11 mouse cellular contexts compared by ENCODE assay signal in genomic region chr11:85430743-85431448, GRCm38 (mm10).
DNase-seq lines count a peak whose midpoint lies in the region; ATAC-seq and TF ChIP-seq lines count a peak whose summit lies in the region.
"Had no signal": no experiment of that assay in that cellular context is flagged by ENCODE, and none has a peak within 500 bp of the region (broad histone marks: within the 10 kb centered on the region; RNA-seq: fewer than 3 reads in every experiment).

No protein-coding gene starts in this region.

- ATAC-seq in kidney, postnatal 0 days (replicated peaks; ENCODE audit: low FRiP score, low read depth): no peak
- no peak for ATAC-seq in embryonic facial prominence, embryonic 13.5 days (ENCODE audit: insufficient number of reproducible peaks, insufficient read depth, low FRiP score, low TSS enrichment, low read depth)
- no peak for ATAC-seq in midbrain, embryonic 11.5 days (ENCODE audit: low FRiP score)
- ATAC-seq: liver, postnatal 0 days had no signal

- H3K4me2 ChIP-seq in kidney, postnatal 0 days (ENCODE audit: low read length): 0 out of 2 replicates have a peak overlapping the region, but pooled peaks have one; percentile 14
- H3K4me2 ChIP-seq in embryonic facial prominence, embryonic 13.5 days: peak overlapping the region; percentile 39
- no peak overlapping the region for H3K4me2 ChIP-seq in midbrain, embryonic 11.5 days
- H3K4me2 ChIP-seq: stomach, embryonic 15.5 days had no signal

- no peak for TF ChIP-seq POLR2A in brain, embryonic 14.5 days (IDR thresholded peaks at IDR 0.05; ENCODE audit: borderline replicate concordance, extremely low read depth, insufficient read depth, insufficient read length, poor library complexity, severe bottlenecking)

- no peaks in the 10 kb centered on the region for H3K27me3 ChIP-seq in kidney, postnatal 0 days (ENCODE audit: insufficient read depth, low read length)
- H3K27me3 ChIP-seq in embryonic facial prominence, embryonic 13.5 days: no peaks in the 10 kb centered on the region
- H3K27me3 ChIP-seq in midbrain, embryonic 11.5 days (ENCODE audit: control insufficient read depth, insufficient read depth, low read length): no peaks in the 10 kb centered on the region
- H3K27me3 ChIP-seq: stomach, embryonic 15.5 days had no signal

- H3K9me3 ChIP-seq in kidney, postnatal 0 days (replicated peaks; ENCODE audit: low read length): no peaks in the 10 kb centered on the region
- H3K9me3 ChIP-seq in embryonic facial prominence, embryonic 13.5 days: no peaks in the 10 kb centered on the region
- H3K9me3 ChIP-seq in midbrain, embryonic 11.5 days (ENCODE audit: control insufficient read depth, low read length): no peaks in the 10 kb centered on the region
- H3K9me3 ChIP-seq: stomach, embryonic 15.5 days had no signal

- intact Hi-C loops in left cerebral cortex, postnatal 10 days (cut with DNase I): no loop called here

- peak; percentile 60 for DNase-seq in kidney, postnatal 0 days (ENCODE audit: low spot score)
- no peak for DNase-seq in kidney, adult 18-20 months
- peak; percentile 46 for DNase-seq in brain, embryonic 14.5 days (ENCODE audit: low read depth)
- peak; percentile 41 for DNase-seq in retina, embryonic 14.5 days (ENCODE audit: low spot score)
- no peak for DNase-seq in midbrain, embryonic 11.5 days (ENCODE audit: low spot score, missing footprints)
- no peak for DNase-seq in left cerebral cortex, postnatal 10 days (ENCODE audit: extremely low spot score in 1 of 2, low spot score in 2 of 2)
- DNase-seq: cerebellum, postnatal 14 days; liver, postnatal 0 days had no signal

- H3K36me3 ChIP-seq in kidney, postnatal 0 days (ENCODE audit: insufficient read depth, low read length): no peaks in the 10 kb centered on the region
- no peaks in the 10 kb centered on the region for H3K36me3 ChIP-seq in embryonic facial prominence, embryonic 13.5 days
- no peaks in the 10 kb centered on the region for H3K36me3 ChIP-seq in midbrain, embryonic 11.5 days (ENCODE audit: control insufficient read depth, insufficient read depth, low read length)
- H3K36me3 ChIP-seq: stomach, embryonic 15.5 days had no signal

- no peak overlapping the region for H3K9ac ChIP-seq in kidney, postnatal 0 days (ENCODE audit: low read depth, low read length)
- H3K9ac ChIP-seq in embryonic facial prominence, embryonic 13.5 days: no peak overlapping the region
- no peak overlapping the region for H3K9ac ChIP-seq in midbrain, embryonic 11.5 days (ENCODE audit: low read length)
- H3K9ac ChIP-seq: liver, postnatal 0 days; stomach, embryonic 15.5 days had no signal

- TF ChIP-seq CTCF in kidney, postnatal 0 days (IDR thresholded peaks at IDR 0.05; ENCODE audit: low read depth): no peak
- TF ChIP-seq CTCF in brain, embryonic 14.5 days (IDR thresholded peaks at IDR 0.05; ENCODE audit: borderline replicate concordance, extremely low read depth, insufficient read depth, insufficient read length): no peak

- WGBS in kidney, postnatal 0 days: 23% methylated on average over 11 of the region's 11 CpGs
- 24% methylated on average over 11 of the region's 11 CpGs for WGBS in embryonic facial prominence, embryonic 13.5 days
- 80% methylated on average over 11 of the region's 11 CpGs for WGBS in midbrain, embryonic 11.5 days

- peak overlapping the region; percentile 42; the same call in 1 of the 2 replicates for H3K27ac ChIP-seq in kidney, postnatal 0 days
- peak overlapping the region; percentile 83 for H3K27ac ChIP-seq in embryonic facial prominence, embryonic 13.5 days
- H3K27ac ChIP-seq in midbrain, embryonic 11.5 days (ENCODE audit: low read depth, low read length): no peak overlapping the region
- H3K27ac ChIP-seq: layer of hippocampus, adult 2 months; stomach, embryonic 15.5 days had no signal

- H3K4me3 ChIP-seq in kidney, postnatal 0 days (replicated peaks; ENCODE audit: low read depth, low read length): no peak overlapping the region
- H3K4me3 ChIP-seq in embryonic facial prominence, embryonic 13.5 days: no peak overlapping the region
- no peak overlapping the region for H3K4me3 ChIP-seq in midbrain, embryonic 11.5 days (ENCODE audit: low read depth, low read length)
- H3K4me3 ChIP-seq: layer of hippocampus, adult 2 months; stomach, embryonic 15.5 days had no signal

- H3K4me1 ChIP-seq in kidney, postnatal 0 days (replicated peaks; ENCODE audit: insufficient read depth, low read length): no peaks in the 10 kb centered on the region
- peaks cover 55% of the 10 kb centered on the region for H3K4me1 ChIP-seq in embryonic facial prominence, embryonic 13.5 days
- H3K4me1 ChIP-seq in midbrain, embryonic 11.5 days (ENCODE audit: control insufficient read depth, insufficient read depth, low read length): no peaks in the 10 kb centered on the region; the same call in 1 of the 2 replicates
- H3K4me1 ChIP-seq: stomach, embryonic 15.5 days had no signal

Comparison
In these comparisons a context has a peak if more than half of its experiments do, and no peak if none do; other contexts are left out.
1. DNase-seq: peak in kidney, postnatal 0 days (single experiment), brain, embryonic 14.5 days (single experiment) and retina, embryonic 14.5 days (single experiment); none in kidney, adult 18-20 months (single experiment), midbrain, embryonic 11.5 days (single experiment) and left cerebral cortex, postnatal 10 days (0 of 2).